ENCODE assay signal across 29 mouse cellular contexts in genomic region chr8:75013964-75014363, GRCm38 (mm10). TPM values are rescaled to one million over a fixed set of nuclear protein-coding genes. Genes with fewer than 3 reads are reported as not detected.
A peak's percentile ranks its signal among the peaks of the same experiment; 100 is the strongest.
DNase-seq lines count a peak whose midpoint lies in the region; ATAC-seq and TF ChIP-seq lines count a peak whose summit lies in the region.
"Had no signal": no experiment of that assay in that cellular context is flagged by ENCODE, and none has a peak within 500 bp of the region (broad histone marks: within the 10 kb centered on the region; RNA-seq: fewer than 3 reads in every experiment).

No protein-coding gene starts in this region.

- in situ Hi-C loops in ES-E14 (cut with MboI; ENCODE audit: low sequenced_read_pairs in 2 of 2, unreplicated experiment in 2 of 2) = no loop called here

- H3K4me1 ChIP-seq in megakaryocyte, embryonic 14.5 days = peaks cover 51% of the 10 kb centered on the region
- peaks cover 6 to 21% of the 10 kb centered on the region in 2 experiments for H3K4me1 ChIP-seq in ES-E14 (ENCODE audit: control insufficient read depth in 2 of 2, insufficient read depth in 2 of 2, low read length in 2 of 2, poor library complexity in 1 of 2)
- peaks cover 5% of the 10 kb centered on the region; the same call in 1 of the 2 replicates for H3K4me1 ChIP-seq in brown adipose tissue, adult 24 weeks (ENCODE audit: control insufficient read depth, insufficient read depth, insufficient read length, low read length)
- H3K4me1 ChIP-seq: forebrain, embryonic 13.5 days had no signal

- peaks cover 54% of the 10 kb centered on the region for H3K36me3 ChIP-seq in megakaryocyte, embryonic 14.5 days (replicated peaks; ENCODE audit: low read length)
- no peaks in the 10 kb centered on the region; the same call in 1 of the 2 replicates for H3K36me3 ChIP-seq in ES-E14 (ENCODE audit: control insufficient read depth, insufficient read depth, low read length, poor library complexity, severe bottlenecking)

- H3K9ac ChIP-seq in ES-E14 (ENCODE audit: insufficient read depth, low read depth, low read length, poor library complexity, severe bottlenecking) = peak overlapping the region; percentile 51; the same call in 1 of the 2 replicates
- H3K9ac ChIP-seq: forebrain, embryonic 13.5 days; heart, embryonic 13.5 days; hindbrain, embryonic 14.5 days had no signal

- peak overlapping the region; percentile 98 for H3K27ac ChIP-seq in ES-E14 (ENCODE audit: insufficient read depth, low read depth, low read length, poor library complexity, severe bottlenecking)
- H3K27ac ChIP-seq in brown adipose tissue, adult 24 weeks (replicated peaks; ENCODE audit: low read depth, low read length) = 0 out of 2 replicates have a peak overlapping the region, but pooled peaks have one; percentile 40
- H3K27ac ChIP-seq: forebrain, embryonic 10.5 days; forebrain, embryonic 13.5 days; heart, embryonic 10.5 days; heart, embryonic 13.5 days; hindbrain, embryonic 14.5 days; hindbrain, postnatal 0 days had no signal

- H3K9me3 ChIP-seq in megakaryocyte, embryonic 14.5 days = no peaks in the 10 kb centered on the region
- H3K9me3 ChIP-seq in ES-E14 (ENCODE audit: control insufficient read depth, insufficient read depth, low read depth, low read length) = no peaks in the 10 kb centered on the region
- H3K9me3 ChIP-seq: forebrain, embryonic 10.5 days; forebrain, embryonic 13.5 days; heart, embryonic 10.5 days; heart, embryonic 13.5 days had no signal

- intact Hi-C loops in heart, postnatal 14 days (cut with DNase I) = no loop called here

- H3K4me3 ChIP-seq in megakaryocyte, embryonic 14.5 days (replicated peaks) = peak overlapping the region; percentile 23
- H3K4me3 ChIP-seq in ES-E14 (ENCODE audit: insufficient read depth in 1 of 2, low read depth in 1 of 2, low read length in 2 of 2, poor library complexity in 1 of 2, severe bottlenecking in 1 of 2) = peak overlapping the region; percentile 5 to 56; a peak in 3 of 4 replicates
- H3K4me3 ChIP-seq in brown adipose tissue, adult 24 weeks (ENCODE audit: insufficient read depth, low read depth, low read length) = no peak overlapping the region
- H3K4me3 ChIP-seq: forebrain, embryonic 10.5 days; forebrain, embryonic 13.5 days; heart, embryonic 10.5 days; heart, embryonic 13.5 days had no signal

- H3K27me3 ChIP-seq in megakaryocyte, embryonic 14.5 days (replicated peaks) = no peaks in the 10 kb centered on the region
- H3K27me3 ChIP-seq: CH12.LX; forebrain, embryonic 13.5 days; heart, embryonic 13.5 days had no signal

- no peak for ATAC-seq in megakaryocyte, adult 5-6 weeks (ENCODE audit: poor library complexity, severe bottlenecking)
- ATAC-seq: forebrain, embryonic 13.5 days; forebrain, embryonic 16.5 days; hindbrain, postnatal 0 days; inflammation-experienced regulatory T-cells, adult 6 months; intestine, embryonic 16.5 days had no signal

- DNase-seq in heart, adult 11 months = peak; percentile 82
- DNase-seq in heart, postnatal 14 days = no peak
- no peak for DNase-seq in ES-E14 (ENCODE audit: low read depth, low spot score)
- DNase-seq in ovary, postnatal 36 days (ENCODE audit: low spot score) = no peak
- no peak for DNase-seq in layer of hippocampus, adult 18-20 months (ENCODE audit: low spot score in 2 of 2)
- DNase-seq: adrenal gland, adult 2 months; adrenal gland, postnatal 14 days; B cell, adult 2 months; cerebellum, adult 11-12 months; cerebellum, adult 8-10 months; cerebellum, postnatal 10 days; cerebellum, postnatal 36 days; gastrocnemius, postnatal 25 days; heart, postnatal 36 days; kidney, adult 18-20 months; kidney, adult 9 months had no signal

TF ChIP-seq in ES-E14, 5 proteins besides CTCF, POLR2A, EP300 and RAD21:
- TF ChIP-seq CHD2 (IDR thresholded peaks at IDR 0.05; ENCODE audit: low read depth, low read length) = no peak
- TF ChIP-seq ZNF384 (IDR thresholded peaks at IDR 0.05; ENCODE audit: low read depth, low read length) = no peak
- TF ChIP-seq ZC3H11A (IDR thresholded peaks at IDR 0.05; ENCODE audit: borderline replicate concordance, low read depth, low read length) = no peak
- no peak for TF ChIP-seq MAFK (IDR thresholded peaks at IDR 0.05; ENCODE audit: insufficient read depth, low read depth, low read length)
- TF ChIP-seq HCFC1 (IDR thresholded peaks at IDR 0.05; ENCODE audit: borderline replicate concordance, insufficient read depth, low read length) = no peak

RNA-seq across cellular contexts. Expression of gene Tom1, which starts 19.5 kb away (rescaled TPM):
- 10 to 100 TPM; 56.5 to 56.6 TPM for total RNA-seq in heart, postnatal 14 days (2021)
- 36.8 and 115 TPM in 2 replicates for polyA plus RNA-seq in megakaryocyte, embryonic 14.5 days (2012; ENCODE audit: insufficient read depth, low replicate concordance)
- total RNA-seq in megakaryocyte, adult 5-6 weeks (2015) = 53.1 and 60.1 TPM in 2 replicates
- total RNA-seq in megakaryocyte, adult 5-6 weeks (2017) = 46.6 and 60.7 TPM in 2 replicates
- 24.5 and 24.7 TPM in 2 replicates for total RNA-seq in ES-E14 (2012; rRNA removed)
- 21.7 and 21.8 TPM in 2 replicates for polyA plus RNA-seq in brown adipose tissue, adult 24 weeks (2012; ENCODE audit: insufficient read depth, insufficient read length, missing spikeins)
- 10 to 100 TPM; 40.4 to 42.5 TPM for total RNA-seq in layer of hippocampus, adult 18-20 months (2021)

RNA-seq across cellular contexts. Expression of gene Hmgxb4, which starts 20.8 kb away (rescaled TPM):
- 10 to 100 TPM; 15.2 to 16.0 TPM for total RNA-seq in heart, postnatal 14 days (2021)
- polyA plus RNA-seq in megakaryocyte, embryonic 14.5 days (2012; ENCODE audit: insufficient read depth, low replicate concordance) = 2.9 and 7.8 TPM in 2 replicates
- total RNA-seq in megakaryocyte, adult 5-6 weeks (2015) = 24.4 and 28.4 TPM in 2 replicates
- 77.8 and 95.8 TPM in 2 replicates for total RNA-seq in megakaryocyte, adult 5-6 weeks (2017)
- 66.5 and 75.4 TPM in 2 replicates for total RNA-seq in ES-E14 (2012; rRNA removed)
- polyA plus RNA-seq in brown adipose tissue, adult 24 weeks (2012; ENCODE audit: insufficient read depth, insufficient read length, missing spikeins) = 7.4 and 9.7 TPM in 2 replicates
- 10 to 100 TPM; 18.6 to 25.0 TPM for total RNA-seq in layer of hippocampus, adult 18-20 months (2021)
